Mouse (Mus musculus) Muller cell, postnatal 12 days (primary cell): Measurements from ENCODE around the gene Emid1.

Experiments
- DNase-seq: peaks from one replicate; pipeline ENCODE4 v3.0.0-alpha.2; 2015; ENCODE audit errors: inconsistent ontology term

Gene Emid1

DNA sequence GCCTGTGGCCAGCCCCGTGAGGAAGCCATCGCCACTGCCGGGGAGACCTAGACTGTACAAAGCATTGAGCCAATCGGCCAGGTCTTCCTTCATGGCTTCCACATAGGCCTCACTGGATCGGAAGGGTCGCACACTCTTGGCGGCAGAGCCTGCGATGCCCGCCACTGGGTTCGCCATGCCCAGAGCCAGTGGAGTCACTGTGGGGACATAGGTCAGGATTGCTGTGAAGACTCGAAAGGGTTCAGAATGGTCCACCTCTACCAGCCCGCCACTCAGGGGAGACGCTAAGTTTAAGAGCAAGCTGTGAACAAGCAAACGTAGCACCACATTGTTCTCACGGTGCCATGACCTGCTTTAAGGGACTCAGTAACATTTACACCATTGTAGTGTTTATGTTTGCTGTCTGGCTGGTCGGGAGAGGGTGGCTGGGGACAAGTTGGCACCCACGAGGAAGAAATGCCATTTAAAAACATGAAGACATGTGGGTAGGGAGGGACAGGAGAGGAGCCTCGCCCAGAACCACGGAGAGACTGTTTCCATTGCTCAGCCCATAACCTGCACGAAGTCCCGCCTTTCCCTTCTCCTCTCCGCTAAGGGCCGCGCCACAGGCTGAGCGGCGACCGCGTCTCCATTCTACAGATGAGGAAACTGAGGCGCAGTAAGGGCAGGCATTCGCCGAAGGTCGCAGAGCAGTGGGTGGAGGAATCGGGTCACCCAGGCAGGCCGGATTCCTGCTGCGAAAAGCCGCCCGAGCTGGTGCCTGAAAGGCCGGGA lies 87.6 kb downstream of the Emid1 start:
- DNase-seq: peak; percentile 48

DNA sequence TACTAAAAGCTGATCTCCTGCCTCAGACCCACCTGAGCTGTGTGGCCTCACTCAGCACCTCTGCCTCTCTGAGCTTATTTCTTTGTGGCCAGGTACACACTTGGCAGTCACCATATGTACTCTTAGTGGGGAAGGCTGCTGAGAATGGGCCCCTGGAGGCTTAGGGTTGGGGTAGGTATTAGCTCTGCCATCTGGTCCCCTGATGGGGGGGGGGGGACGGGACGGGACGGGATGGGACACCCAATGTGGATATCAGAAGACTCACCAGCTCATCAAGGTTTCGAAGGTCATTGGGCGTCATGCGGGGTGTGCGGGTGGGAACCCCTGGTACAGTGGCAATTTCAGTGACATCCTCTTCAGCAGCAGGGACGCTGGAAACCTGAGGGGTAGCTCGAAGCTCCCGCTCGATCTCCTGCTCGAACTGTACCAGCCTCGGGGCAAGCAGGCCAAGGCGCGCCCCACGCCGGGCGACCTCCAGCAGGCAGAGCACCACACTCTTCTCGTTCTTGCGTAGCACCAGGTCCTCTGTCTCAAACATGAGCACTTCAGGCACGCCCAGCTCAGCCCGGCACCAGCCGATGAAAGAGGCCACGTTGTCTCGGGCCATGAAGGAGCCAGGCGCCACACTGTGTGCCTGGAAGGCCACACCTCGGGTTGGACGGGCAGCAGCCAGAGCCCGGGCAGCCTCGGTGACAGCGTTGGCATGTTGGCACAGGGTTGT lies 88.3 kb downstream of the Emid1 start:
- DNase-seq: no peak

DNA sequence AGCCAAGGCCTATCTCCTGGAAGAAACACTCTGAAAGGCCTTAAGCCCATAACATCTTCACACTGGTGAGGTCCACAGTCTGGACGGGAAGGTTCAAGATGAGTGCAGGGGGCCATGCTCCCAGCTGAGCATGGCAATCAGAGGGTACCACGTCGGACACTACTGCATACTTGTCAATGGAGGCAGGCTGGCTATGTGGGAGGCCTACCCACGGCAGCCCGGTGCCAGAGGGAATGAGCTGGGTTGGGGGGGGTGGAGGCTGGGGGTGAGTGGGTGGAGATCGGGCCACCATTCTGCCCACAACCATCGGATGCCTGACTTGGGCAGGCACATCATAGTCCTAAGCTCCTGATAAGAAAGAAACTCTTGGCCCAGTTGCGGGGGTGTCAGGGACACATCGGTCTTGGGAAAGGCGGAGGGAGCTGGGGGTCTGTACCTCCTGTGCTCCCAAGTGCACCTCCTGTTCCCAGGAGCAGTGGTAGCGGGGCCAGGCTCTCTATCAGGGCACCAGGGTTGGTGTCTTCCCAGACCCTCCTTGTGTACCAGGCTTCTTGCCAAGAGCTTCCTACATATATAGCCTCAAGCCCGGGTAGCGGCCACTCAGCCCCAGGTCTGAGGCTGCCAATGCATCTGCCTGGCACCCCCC lies 89.1 kb downstream of the Emid1 start:
- DNase-seq: no peak

DNA sequence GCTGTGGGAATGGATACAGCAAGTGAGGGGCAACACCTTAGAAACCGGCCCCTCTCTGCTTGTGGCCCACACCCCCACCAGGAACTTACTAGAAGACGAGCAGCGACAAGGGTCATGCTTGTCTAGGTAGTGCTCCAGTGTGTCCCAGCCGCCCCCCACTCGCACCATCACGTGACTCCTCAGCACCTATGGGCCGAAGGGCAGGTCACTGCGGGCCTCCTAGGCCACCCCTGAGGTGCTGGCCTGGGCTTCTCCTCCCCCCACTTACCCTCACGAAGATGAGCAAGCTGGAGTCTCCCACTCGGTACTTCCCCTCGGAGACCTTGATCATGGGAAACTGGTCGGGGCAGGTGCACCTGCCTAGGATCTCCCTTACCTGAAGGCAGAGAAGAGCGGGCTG lies 89.7 kb downstream of the Emid1 start:
- no peak for DNase-seq

DNA sequence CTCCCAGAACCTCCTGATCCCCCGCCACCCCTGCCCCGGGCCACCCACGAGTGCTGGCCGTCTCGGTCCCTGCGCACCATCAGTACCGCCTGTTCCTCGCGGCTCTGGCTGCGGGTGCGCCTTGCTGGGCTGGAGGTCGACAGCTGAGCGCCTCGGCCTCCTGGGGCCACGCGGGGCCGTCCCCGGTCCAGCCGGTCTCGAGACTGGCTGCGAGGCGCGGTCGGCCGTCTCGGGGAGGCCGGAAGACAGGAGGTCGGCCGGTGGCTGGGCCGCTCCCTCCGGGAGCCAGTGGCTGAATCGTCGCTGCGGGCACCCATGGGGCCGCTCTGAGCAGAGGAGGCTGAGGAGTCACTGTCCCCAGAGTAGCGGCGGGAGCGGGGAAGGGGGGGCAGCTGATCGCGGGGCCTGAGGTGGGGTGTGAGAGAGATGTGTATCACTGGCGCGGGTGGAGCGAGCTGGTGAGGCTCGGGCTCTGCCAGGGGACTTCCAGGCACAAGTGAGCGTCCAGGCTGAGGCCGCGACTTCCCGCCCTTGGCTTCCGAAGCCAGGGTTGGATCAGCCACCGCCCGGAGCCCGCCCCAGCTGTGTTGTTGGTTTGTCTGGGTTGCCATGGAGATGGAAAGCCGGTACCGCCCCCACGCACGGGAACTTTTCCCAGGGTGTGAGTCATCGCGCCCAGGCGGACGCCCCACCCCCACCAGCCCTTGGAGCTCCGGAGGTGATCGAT lies 90.5 kb downstream of the Emid1 start:
- DNase-seq: peak; percentile 98

DNA sequence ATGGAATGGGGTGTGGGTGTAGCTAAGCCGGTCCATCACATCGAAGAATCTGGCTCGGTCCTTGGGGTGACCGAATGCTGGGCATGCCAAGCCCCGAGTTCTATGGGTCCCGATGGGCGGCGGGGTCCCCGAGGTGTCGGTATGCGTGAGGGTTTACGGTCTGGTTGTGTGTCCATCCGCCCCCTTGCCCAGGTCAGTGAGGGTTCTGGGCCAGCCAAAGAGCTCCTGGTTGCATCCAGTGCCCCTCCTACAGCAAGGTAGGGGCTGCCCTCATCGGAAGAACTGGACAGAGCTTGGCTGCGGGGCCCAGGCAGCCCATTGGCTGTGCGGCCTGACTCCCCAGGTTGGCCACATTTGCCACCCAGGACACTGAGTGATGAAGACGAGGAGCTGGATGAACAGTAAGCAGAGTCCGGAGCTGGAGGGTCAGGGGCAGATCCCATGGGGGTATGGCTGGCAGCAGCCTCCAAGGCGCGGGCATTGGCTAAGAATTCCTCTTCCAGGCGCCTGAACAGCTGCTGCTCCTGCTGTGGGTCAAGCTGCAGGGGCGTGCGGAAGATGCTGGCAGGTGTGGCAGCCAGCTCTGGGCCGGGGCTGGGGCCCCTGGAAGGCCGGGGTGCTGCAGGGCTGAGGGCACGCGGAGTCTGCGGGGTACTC lies 91.2 kb downstream of the Emid1 start:
- DNase-seq: no peak

DNA sequence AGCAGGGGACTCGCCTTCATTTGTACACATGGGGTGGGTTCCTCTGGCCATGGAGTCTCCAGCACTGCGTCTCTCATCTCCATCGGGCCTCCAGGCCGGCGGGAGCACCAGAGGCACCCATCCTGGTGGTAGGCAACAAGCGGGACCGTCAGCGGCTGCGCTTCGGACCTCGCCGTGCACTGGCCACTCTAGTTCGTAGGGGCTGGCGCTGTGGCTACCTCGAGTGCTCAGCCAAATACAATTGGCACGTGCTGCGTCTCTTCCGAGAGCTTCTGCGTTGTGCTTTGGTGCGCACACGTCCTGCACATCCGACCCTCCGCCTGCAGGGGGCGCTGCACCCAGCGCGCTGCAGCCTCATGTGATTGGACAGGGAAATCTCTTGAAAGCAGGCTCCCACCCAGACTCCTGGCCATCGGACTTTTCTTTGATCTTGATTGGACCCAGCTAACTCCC lies 92.3 kb downstream of the Emid1 start:
- DNase-seq: no peak

DNA sequence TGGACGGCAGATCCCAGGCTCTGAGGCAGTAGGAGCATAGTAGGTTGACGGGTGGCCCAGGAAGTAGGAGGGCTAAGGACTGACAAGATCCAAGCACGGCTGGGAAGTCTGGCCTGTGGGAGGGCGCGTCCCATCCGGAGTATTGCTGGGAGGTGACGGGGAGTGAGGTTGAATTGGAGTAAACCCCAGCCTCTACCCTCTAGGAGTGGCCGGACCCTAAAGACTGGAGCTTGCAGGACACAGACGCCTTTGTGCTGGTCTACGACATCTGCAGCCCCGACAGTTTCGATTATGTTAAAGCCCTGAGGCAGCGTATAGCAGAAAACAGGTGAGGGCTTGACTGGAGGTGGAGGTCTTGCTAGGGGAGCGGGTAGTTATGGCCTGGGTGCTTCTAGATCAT lies 92.8 kb downstream of the Emid1 start:
- DNase-seq: no peak

DNA sequence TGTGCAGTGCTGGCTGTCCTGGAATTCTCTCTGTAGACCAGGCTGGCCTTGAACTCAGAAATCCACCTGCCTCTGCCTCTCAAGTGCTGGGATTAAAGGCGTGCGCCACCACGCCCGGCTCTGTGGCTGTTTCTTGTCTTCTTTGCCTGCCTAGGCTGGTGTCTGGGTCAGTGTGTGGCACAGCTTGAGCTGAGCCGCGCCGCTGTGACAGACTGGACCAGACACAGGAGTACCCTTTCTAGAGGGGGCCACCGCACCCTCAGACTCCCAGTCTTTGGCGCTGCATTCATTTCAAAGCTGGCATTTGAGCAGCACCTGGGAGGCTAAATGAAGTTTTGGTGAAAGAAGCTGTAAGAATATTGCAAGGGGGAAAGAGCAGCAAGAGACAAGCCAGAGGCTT lies 93.3 kb downstream of the Emid1 start:
- no peak for DNase-seq

DNA sequence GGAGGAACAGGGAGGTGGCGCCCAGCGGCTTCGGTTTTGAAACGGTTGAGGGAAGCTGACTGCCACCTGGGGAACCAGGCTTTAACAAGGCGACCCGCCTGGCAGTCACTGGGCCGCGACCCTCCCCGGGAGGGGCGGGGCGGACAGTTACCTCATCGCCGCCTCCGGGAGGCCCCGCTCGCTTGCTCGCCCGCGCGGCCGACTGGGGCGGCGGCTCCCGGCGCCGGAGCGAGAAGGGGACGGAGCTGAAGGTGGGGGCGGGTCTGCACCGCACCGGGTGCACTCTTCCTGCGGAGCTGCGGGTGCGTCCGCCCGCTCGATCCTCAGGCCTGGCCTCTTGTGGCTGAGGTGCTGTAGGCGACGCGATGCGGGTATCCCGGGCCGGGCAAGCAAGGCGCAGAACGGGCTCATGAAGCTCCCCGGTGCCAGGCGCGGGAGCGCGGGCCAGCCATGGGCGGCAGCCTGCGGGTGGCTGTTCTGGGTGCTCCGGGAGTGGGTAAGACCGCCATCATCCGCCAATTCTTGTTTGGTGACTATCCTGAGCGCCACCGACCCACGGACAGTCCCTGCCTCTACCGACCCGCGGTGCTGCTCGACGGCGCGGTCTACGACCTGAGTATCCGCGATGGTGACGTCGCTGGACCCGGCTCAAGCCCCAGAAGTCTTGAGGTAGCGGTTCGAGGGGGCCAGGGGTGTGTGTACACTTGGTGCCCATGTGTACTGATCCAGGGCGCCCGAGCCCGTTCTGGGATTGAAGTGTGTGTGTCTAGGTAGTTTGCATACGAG lies 94.0 kb downstream of the Emid1 start, which contains the start of gene Rasl10a:
TSS of gene Rasl10a (plus strand) at position 273 of the 786 bp plus-strand sequence.
- DNase-seq: peak; percentile 60

DNA sequence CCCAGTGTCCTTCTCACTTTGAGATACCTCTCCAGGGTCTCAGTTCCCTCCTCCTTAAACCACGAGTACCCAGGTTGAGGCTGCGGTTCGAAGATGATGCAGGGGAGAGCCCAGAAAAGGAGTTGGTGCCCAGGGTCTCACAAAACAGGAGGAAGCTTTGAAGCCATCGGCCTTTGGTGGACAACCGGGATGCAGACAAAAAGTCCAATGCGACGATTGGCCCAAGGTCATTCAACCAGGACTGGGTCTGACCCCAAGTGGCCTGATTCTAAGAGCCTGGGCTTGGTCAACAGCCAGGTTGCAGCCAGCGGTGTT lies 94.6 kb downstream of the Emid1 start:
- DNase-seq: no peak

DNA sequence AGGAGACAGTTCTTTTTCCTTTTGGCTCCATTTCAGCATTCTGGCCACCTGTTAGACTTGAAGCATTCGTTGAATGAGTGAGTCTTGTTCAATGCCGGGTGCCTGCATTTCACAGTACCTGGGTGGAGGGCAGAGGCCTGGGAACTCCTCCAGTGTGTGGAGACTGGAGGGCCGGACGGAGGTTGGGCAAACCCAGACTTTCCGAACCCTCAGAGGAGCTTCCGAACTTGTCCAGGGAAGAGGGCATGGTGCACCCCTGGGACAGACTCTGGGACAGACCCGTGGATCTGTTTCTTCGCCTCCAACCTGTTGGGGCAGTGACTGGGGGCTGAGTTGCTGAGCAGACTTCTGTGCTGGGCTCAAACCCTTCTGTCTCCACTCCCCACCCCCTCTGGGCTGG lies 95.0 kb downstream of the Emid1 start:
- DNase-seq: no peak
